Mouse (Mus musculus): ENCODE measurements at regions not wholly inside any gene's neighbourhood (a gene's known extent, or its start where the extent isn't known, plus 50 kb on each side); places are given as distances from the start of the nearest gene placed in this dataset.

GRCm38 (mm10) chr11:44206866-44207265 lies 193.0 kb upstream of the Il12b start:
- TF ChIP-seq CTCF (IDR thresholded peaks at IDR 0.05; ENCODE audit: control insufficient read depth, insufficient read depth, insufficient replicate concordance, low read depth, low read length) (no peak), POLR2A (IDR thresholded peaks at IDR 0.05; ENCODE audit: control insufficient read depth, low read depth, low read length) (no peak)
